ENCODE assay signal across 23 mouse cellular contexts in the genomic region with DNA sequence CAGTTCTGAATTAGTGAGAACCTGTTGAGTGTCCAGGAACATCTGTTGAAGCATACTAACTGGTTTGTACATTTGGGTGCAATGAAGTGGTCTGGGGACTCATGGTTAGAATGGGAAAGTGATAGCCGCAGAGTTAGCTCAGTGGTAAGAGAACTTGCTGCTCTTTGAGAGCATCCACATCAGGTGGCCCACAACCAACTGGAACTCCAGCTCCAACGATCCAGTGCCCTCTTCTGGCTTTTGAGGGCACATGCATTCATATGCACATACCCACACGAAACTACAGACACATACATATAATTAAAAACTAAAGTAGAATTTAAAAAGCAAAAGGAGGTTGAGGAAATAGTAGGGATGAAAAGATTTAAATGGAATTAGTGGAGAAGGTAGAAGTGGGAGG. TPM values are rescaled to one million over a fixed set of nuclear protein-coding genes. Genes with fewer than 3 reads are reported as not detected.
A peak's percentile ranks its signal among the peaks of the same experiment; 100 is the strongest.
DNase-seq lines count a peak whose midpoint lies in the region; TF ChIP-seq lines count a peak whose summit lies in the region.
"Had no signal": no experiment of that assay in that cellular context is flagged by ENCODE, and none has a peak within 500 bp of the region (broad histone marks: within the 10 kb centered on the region; RNA-seq: fewer than 3 reads in every experiment).

No protein-coding gene starts in this region.

- no peak for TF ChIP-seq POLR2A in ES-Bruce4 (IDR thresholded peaks at IDR 0.05; ENCODE audit: insufficient read depth, low read length)

- 0 out of 2 replicates have a peak, but pooled peaks have one; percentile 4 for TF ChIP-seq CTCF in layer of hippocampus, adult 2 months (conservative IDR thresholded peaks at IDR 0.05)
- TF ChIP-seq CTCF in ES-Bruce4 (IDR thresholded peaks at IDR 0.05; ENCODE audit: low read depth, low read length): peak; percentile 4

- DNase-seq in heart, adult 11 months: peak; percentile 57
- DNase-seq in heart, adult 9 months (ENCODE audit: low spot score in 2 of 2): no peak
- no peak for DNase-seq in layer of hippocampus, adult 2 months (ENCODE audit: low spot score in 2 of 2)
- no peak for DNase-seq in layer of hippocampus, adult 11-12 months (ENCODE audit: low spot score)
- DNase-seq in embryo, embryonic 10.5 days (ENCODE audit: low spot score): no peak
- DNase-seq in cerebellum, postnatal 14 days: no peak
- DNase-seq: adrenal gland, postnatal 14 days; cerebellum, adult 18-20 months; cerebellum, postnatal 25 days; gastrocnemius, postnatal 36 days; kidney, adult 9 months; kidney, postnatal 36 days; layer of hippocampus, postnatal 36 days; left cerebral cortex, postnatal 4 days; right cerebral cortex, postnatal 25 days; thymus, postnatal 14 days had no signal

- H3K27me3 ChIP-seq in ES-Bruce4 (ENCODE audit: control insufficient read depth, insufficient read depth, low read length, poor library complexity, severe bottlenecking): no peaks in the 10 kb centered on the region
- H3K27me3 ChIP-seq: heart, embryonic 15.5 days; liver, embryonic 15.5 days; lung, embryonic 15.5 days; midbrain, embryonic 15.5 days; stomach, embryonic 15.5 days had no signal

- H3K36me3 ChIP-seq in ES-Bruce4 (ENCODE audit: control insufficient read depth, insufficient read depth, low read length, poor library complexity, severe bottlenecking): no peaks in the 10 kb centered on the region
- H3K36me3 ChIP-seq: heart, embryonic 15.5 days; liver, embryonic 15.5 days; lung, embryonic 15.5 days; midbrain, embryonic 10.5 days; midbrain, embryonic 15.5 days; stomach, embryonic 15.5 days had no signal

- no peaks in the 10 kb centered on the region for H3K9me3 ChIP-seq in ES-Bruce4 (replicated peaks; ENCODE audit: control insufficient read depth, insufficient read depth, low read length, poor library complexity, severe bottlenecking)
- H3K9me3 ChIP-seq: heart, embryonic 15.5 days; liver, embryonic 15.5 days; lung, embryonic 15.5 days; midbrain, embryonic 10.5 days; midbrain, embryonic 15.5 days; stomach, embryonic 15.5 days had no signal

- TF ChIP-seq EP300 in ES-Bruce4 (IDR thresholded peaks at IDR 0.05; ENCODE audit: insufficient read depth, low read depth, low read length): no peak

- H3K27ac ChIP-seq in layer of hippocampus, adult 2 months: no peak overlapping the region
- no peak overlapping the region for H3K27ac ChIP-seq in ES-Bruce4 (ENCODE audit: insufficient read depth, low read length)
- H3K27ac ChIP-seq: liver, embryonic 15.5 days; lung, embryonic 15.5 days; midbrain, embryonic 10.5 days; midbrain, embryonic 15.5 days; stomach, embryonic 15.5 days had no signal

- H3K4me3 ChIP-seq in layer of hippocampus, adult 2 months: no peak overlapping the region
- H3K4me3 ChIP-seq in ES-Bruce4 (ENCODE audit: low read depth, low read length): no peak overlapping the region
- H3K4me3 ChIP-seq: heart, embryonic 15.5 days; liver, embryonic 15.5 days; lung, embryonic 15.5 days; midbrain, embryonic 10.5 days; midbrain, embryonic 15.5 days; stomach, embryonic 15.5 days had no signal

- H3K4me1 ChIP-seq in ES-Bruce4 (ENCODE audit: control insufficient read depth, insufficient read depth, low read length): no peaks in the 10 kb centered on the region
- H3K4me1 ChIP-seq: liver, embryonic 15.5 days; lung, embryonic 15.5 days; midbrain, embryonic 15.5 days; stomach, embryonic 15.5 days had no signal

- H3K9ac ChIP-seq in ES-Bruce4 (ENCODE audit: low read depth, poor library complexity, severe bottlenecking): no peak overlapping the region
- H3K9ac ChIP-seq: heart, embryonic 15.5 days; liver, embryonic 15.5 days; lung, embryonic 15.5 days; midbrain, embryonic 15.5 days; stomach, embryonic 15.5 days had no signal

RNA-seq across cellular contexts. Expression of a gene that starts 7.7 kb away (rescaled TPM):
- 10 to 100 TPM; 72.4 to 89.3 TPM for total RNA-seq in layer of hippocampus, adult 2 months (2021)
- 96.1 and 113 TPM in 2 replicates for polyA plus RNA-seq in ES-Bruce4 (2011; ENCODE audit: insufficient read depth, insufficient read length, low read depth, missing spikeins)

RNA-seq across cellular contexts. Expression of a gene that starts 51.2 kb away (rescaled TPM):
- total RNA-seq in layer of hippocampus, adult 2 months (2021): 10 to 100 TPM; 38.7 to 42.3 TPM
- 92.7 and 112 TPM in 2 replicates for polyA plus RNA-seq in ES-Bruce4 (2011; ENCODE audit: insufficient read depth, insufficient read length, low read depth, missing spikeins)
